Mouse (Mus musculus) heart, postnatal 4 days (tissue): ENCODE data around the gene Lrrc4c. TPM values are rescaled to one million over a fixed set of nuclear protein-coding genes. Genes with fewer than 3 reads are reported as not detected.
A peak's percentile ranks its signal among the peaks of the same experiment; 100 is the strongest.

Source experiments
- DNase-seq: peaks from one replicate; pipeline ENCODE4 v3.0.0; 2021
- total RNA-seq, 2 experiments: library from RNA; stranded (reverse); gene quantifications; 2 replicates each; pipeline ENCODE4 v1.2.3; 2021

Gene Lrrc4c
- total RNA-seq, 2 experiments from 2014 or later, result 0.67 to 0.70 TPM

- no peak for DNase-seq
Observed at GRCm38 (mm10) chr2:96573755-96574154, 255.8 kb downstream of the Lrrc4c start.

GRCm38 (mm10) chr2:96577701-96578100 is 259.7 kb downstream of the Lrrc4c start:
- DNase-seq, result no peak

- DNase-seq, result no peak
Observed at GRCm38 (mm10) chr2:96580136-96580733, 262.3 kb downstream of the Lrrc4c start.

- DNase-seq, result peak; percentile 59
Observed at GRCm38 (mm10) chr2:96585665-96586064, 267.7 kb downstream of the Lrrc4c start.

GRCm38 (mm10) chr2:96604801-96605200 is 286.8 kb downstream of the Lrrc4c start:
- no peak for DNase-seq

- no peak for DNase-seq
Observed at GRCm38 (mm10) chr2:96614121-96614520, 296.2 kb downstream of the Lrrc4c start.

GRCm38 (mm10) chr2:96618691-96619205 is 300.8 kb downstream of the Lrrc4c start:
- DNase-seq, result no peak

GRCm38 (mm10) chr2:96667113-96667512 is 349.1 kb downstream of the Lrrc4c start:
- no peak for DNase-seq

GRCm38 (mm10) chr2:96681806-96682205 is 363.8 kb downstream of the Lrrc4c start:
- no peak for DNase-seq

- DNase-seq, result no peak
Observed at GRCm38 (mm10) chr2:96685328-96685727, 367.4 kb downstream of the Lrrc4c start.

GRCm38 (mm10) chr2:96705004-96705403 is 387.0 kb downstream of the Lrrc4c start:
- no peak for DNase-seq

- no peak for DNase-seq
Observed at GRCm38 (mm10) chr2:96707772-96708350, 389.9 kb downstream of the Lrrc4c start.

GRCm38 (mm10) chr2:96714561-96714960 is 396.6 kb downstream of the Lrrc4c start:
- no peak for DNase-seq

GRCm38 (mm10) chr2:96717353-96717752 is 399.4 kb downstream of the Lrrc4c start:
- DNase-seq, result no peak

GRCm38 (mm10) chr2:96723395-96723794 is 405.4 kb downstream of the Lrrc4c start:
- no peak for DNase-seq

- no peak for DNase-seq
Observed at GRCm38 (mm10) chr2:96736081-96736480, 418.1 kb downstream of the Lrrc4c start.

- DNase-seq, result no peak
Observed at GRCm38 (mm10) chr2:96755066-96755465, 437.1 kb downstream of the Lrrc4c start.

- no peak for DNase-seq
Observed at GRCm38 (mm10) chr2:96757701-96758100, 439.7 kb downstream of the Lrrc4c start.

- no peak for DNase-seq
Observed at GRCm38 (mm10) chr2:96763538-96763937, 445.6 kb downstream of the Lrrc4c start.

GRCm38 (mm10) chr2:96775376-96775775 is 457.4 kb downstream of the Lrrc4c start:
- no peak for DNase-seq

- DNase-seq, result no peak
Observed at GRCm38 (mm10) chr2:96796681-96797385, 478.9 kb downstream of the Lrrc4c start.

- no peak for DNase-seq
Observed at GRCm38 (mm10) chr2:96850839-96851396, 532.9 kb downstream of the Lrrc4c start.

- no peak for DNase-seq
Observed at GRCm38 (mm10) chr2:96853797-96854196, 535.8 kb downstream of the Lrrc4c start.
